Mouse (Mus musculus): ENCODE measurements around the gene Abtb2. TPM values are rescaled to one million over a fixed set of nuclear protein-coding genes. Genes with fewer than 3 reads are reported as not detected.

Abtb2 gene
- polyA plus RNA-seq, 2 experiments from 2014 or later = 9.0 to 10.9 TPM

GRCm38 (mm10) chr2:103584093-103584492 is 18.0 kb downstream of the Abtb2 start:
- ATAC-seq = no peak

- no peak for ATAC-seq
These were observed 20.3 kb downstream of the Abtb2 start for GRCm38 (mm10) chr2:103586423-103586822.

GRCm38 (mm10) chr2:103588776-103589175 is 22.7 kb downstream of the Abtb2 start:
- no peak for ATAC-seq

GRCm38 (mm10) chr2:103589400-103589799 is 23.3 kb downstream of the Abtb2 start:
- no peak for ATAC-seq

- ATAC-seq = no peak
These were observed 24.5 kb downstream of the Abtb2 start for GRCm38 (mm10) chr2:103590645-103591044.

- ATAC-seq = no peak
These were observed 25.9 kb downstream of the Abtb2 start for GRCm38 (mm10) chr2:103591742-103592590.

- no peak for ATAC-seq
These were observed 26.4 kb downstream of the Abtb2 start for GRCm38 (mm10) chr2:103592591-103592929.

GRCm38 (mm10) chr2:103594592-103595011 is 28.5 kb downstream of the Abtb2 start:
- no peak for ATAC-seq

- no peak for ATAC-seq
These were observed 29.0 kb downstream of the Abtb2 start for GRCm38 (mm10) chr2:103595028-103595651.

- ATAC-seq = no peak
These were observed 33.2 kb downstream of the Abtb2 start for GRCm38 (mm10) chr2:103599296-103599695.

GRCm38 (mm10) chr2:103600165-103600891 is 34.2 kb downstream of the Abtb2 start:
- peak; percentile 88 for ATAC-seq

GRCm38 (mm10) chr2:103601126-103601525 is 35.0 kb downstream of the Abtb2 start:
- ATAC-seq = no peak

- no peak for ATAC-seq
These were observed 35.4 kb downstream of the Abtb2 start for GRCm38 (mm10) chr2:103601531-103601930.

- ATAC-seq = no peak
These were observed 37.1 kb downstream of the Abtb2 start for GRCm38 (mm10) chr2:103603209-103603608.

GRCm38 (mm10) chr2:103603869-103604268 is 37.8 kb downstream of the Abtb2 start:
- no peak for ATAC-seq

- ATAC-seq = no peak
These were observed 39.8 kb downstream of the Abtb2 start for GRCm38 (mm10) chr2:103605805-103606498.

GRCm38 (mm10) chr2:103607926-103608325 is 41.8 kb downstream of the Abtb2 start:
- ATAC-seq = peak; percentile 24

GRCm38 (mm10) chr2:103608947-103609346 is 42.8 kb downstream of the Abtb2 start:
- ATAC-seq = peak; percentile 3

GRCm38 (mm10) chr2:103609499-103609898 is 43.4 kb downstream of the Abtb2 start:
- ATAC-seq = no peak

GRCm38 (mm10) chr2:103610831-103611535 is 44.9 kb downstream of the Abtb2 start:
- ATAC-seq = no peak

- ATAC-seq = no peak
These were observed 47.8 kb downstream of the Abtb2 start for GRCm38 (mm10) chr2:103613865-103614264.

GRCm38 (mm10) chr2:103615028-103615427 is 48.9 kb downstream of the Abtb2 start:
- ATAC-seq = no peak

Measured in activated CD4-positive, CD25-positive, alpha-beta regulatory T cell, adult 4 months (primary cell).